Mouse (Mus musculus) inflammation-experienced regulatory T-cells, adult 6 months (primary cell): ENCODE results near the gene Grb10. TPM values are rescaled to one million over a fixed set of nuclear protein-coding genes. Genes with fewer than 3 reads are reported as not detected.

Source experiments
- ATAC-seq: one replicate; pipeline ENCODE4 v1.8.0; 2017
- polyA plus RNA-seq, 3 experiments: library from polyadenylated mRNA; unstranded; fragments of 100-300 nt; shearing (Covaris generic); gene quantifications; one replicate each; pipeline ENCODE4 v1.2.1; 2017

Gene Grb10
- polyA plus RNA-seq, 3 experiments from 2014 or later, result not detected

DNA sequence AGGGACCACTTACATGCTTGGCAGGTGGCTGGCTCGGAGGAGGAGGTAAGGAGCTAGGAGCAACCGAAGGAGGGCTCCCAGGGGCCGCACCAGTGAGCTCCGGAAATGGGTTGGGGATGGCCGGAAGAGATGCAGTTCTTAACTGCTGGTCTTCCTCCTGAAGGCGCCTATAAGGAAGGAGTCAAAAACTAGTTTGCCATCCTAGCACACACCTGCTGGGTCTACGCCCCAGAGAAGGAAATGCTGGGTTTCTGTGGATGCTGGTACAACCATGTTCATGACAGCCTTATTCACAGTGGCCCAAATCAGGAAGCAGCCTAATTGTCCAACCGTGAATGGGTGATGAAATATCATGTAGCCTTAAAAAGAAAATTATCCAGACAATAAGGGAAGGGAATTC, 71.0 kb downstream of the Grb10 start:
- no peak for ATAC-seq

DNA sequence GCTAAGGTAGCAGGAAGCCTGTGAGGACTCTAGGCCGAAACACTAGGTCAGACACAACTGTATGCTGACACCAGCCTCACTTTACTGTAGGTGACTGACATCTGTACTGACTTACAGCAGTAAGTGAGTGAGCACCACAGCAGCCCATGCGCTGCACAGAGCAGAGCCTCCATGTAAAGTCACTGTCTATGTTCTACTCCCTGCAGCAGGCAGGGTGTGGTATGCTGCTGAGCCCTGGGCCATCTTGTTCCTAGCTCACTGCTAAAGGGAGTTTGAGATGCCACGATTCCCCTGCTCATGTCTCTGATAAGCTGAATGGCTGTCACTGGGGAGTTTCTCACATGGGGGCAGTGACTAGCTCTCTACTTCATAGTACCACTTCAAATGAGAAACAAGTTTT, 72.3 kb downstream of the Grb10 start:
- ATAC-seq, result no peak

DNA sequence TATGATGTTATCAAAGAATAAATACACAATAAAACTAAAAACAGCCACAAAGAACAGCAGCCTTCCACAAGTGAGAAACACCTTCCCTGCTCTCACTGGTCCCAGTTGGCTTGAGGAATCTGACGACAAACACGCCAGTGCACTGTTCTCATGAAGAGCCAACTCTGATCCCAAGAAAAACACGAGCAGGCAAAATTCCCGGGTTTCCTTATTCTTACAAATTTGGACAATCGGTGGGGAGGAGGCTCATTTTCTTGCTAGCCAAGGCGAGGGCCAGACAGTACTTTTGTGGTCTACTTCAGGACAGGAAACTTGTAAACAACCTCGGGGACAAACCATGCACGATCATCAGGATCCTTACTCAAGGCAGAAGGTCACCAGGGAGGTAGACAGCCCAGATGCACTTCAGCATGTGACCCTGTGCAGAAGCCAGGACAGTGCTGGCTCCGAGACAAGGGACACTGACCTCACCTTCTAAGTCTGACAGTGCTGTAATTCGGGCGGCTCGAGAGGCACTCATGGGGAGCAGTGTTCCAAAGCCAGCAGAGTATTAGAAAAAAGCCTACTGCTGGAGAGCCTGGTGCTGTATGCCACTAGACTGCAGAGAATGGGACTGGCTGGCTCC, 72.9 kb downstream of the Grb10 start:
- no peak for ATAC-seq

DNA sequence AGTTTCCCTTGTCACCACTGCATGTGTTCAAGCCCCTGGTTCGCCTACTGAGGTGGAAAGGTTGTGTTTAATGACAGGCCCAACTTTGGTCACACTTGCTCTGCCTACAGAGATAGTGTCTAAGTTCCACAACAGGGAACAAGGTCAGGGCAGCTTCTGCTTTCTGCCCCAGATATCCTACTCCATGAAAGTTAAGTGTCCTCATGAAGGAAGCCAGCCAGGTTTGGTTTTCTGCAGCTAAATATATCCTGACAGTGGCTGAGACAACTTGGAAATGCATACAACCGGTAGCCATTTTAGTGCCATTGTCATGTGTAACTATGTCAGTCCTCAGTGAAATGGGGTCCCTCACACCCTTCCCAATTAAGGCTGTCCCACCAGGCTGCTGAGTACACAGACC, 73.8 kb downstream of the Grb10 start:
- ATAC-seq, result no peak

DNA sequence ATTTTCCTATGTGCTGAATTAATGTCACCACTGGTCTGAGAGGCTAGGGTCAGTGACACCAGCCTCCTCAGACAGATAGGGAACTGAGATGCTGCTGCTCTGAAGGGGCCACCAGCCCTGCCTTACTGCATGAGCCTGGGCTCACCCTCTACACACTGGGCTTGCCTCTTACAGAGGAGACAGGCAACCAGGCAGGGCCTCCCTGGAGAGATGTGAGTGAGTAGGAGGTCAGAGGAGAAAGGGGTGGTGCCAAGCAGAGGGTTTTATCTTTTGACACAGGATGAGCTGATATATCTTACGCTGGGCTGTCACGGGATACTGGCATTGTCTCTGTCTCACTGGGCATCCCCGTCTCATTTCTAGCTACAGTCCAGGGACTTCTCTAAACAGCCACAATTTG, 74.9 kb downstream of the Grb10 start:
- no peak for ATAC-seq

DNA sequence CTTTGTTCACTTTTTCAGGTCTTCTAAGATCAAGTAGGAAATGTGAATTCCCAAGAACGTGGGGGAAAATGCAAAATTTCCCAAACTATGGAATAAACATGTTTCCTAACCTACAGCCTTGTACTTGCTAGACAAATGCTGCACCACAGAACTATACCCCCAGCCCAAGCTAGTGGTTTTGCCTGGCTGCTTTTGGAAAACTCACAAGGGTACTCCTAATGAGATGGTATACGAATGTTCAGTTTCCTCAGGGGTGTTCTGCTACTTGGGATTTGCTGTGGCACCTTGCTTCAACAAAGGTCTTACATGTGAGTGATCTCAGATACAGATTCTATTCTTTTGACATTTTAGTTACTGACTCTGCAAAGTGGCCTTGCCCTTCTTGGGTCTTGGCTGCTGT, 75.4 kb downstream of the Grb10 start:
- no peak for ATAC-seq

DNA sequence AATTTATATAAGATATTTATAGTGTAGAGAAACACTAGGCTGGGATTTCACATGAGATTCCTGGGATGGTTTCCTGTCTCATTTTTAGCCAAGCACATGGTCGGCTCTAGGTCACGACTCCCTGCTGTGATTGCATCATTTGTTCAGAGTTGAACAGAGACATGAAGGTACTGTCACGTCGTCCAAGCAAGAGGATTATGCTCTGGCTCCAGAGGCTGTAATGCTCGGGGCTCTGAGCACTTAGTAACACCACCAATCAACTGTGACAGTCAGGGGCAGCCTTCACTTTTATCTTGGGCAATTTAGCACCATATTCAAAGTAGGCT, 75.9 kb downstream of the Grb10 start:
- ATAC-seq, result no peak

DNA sequence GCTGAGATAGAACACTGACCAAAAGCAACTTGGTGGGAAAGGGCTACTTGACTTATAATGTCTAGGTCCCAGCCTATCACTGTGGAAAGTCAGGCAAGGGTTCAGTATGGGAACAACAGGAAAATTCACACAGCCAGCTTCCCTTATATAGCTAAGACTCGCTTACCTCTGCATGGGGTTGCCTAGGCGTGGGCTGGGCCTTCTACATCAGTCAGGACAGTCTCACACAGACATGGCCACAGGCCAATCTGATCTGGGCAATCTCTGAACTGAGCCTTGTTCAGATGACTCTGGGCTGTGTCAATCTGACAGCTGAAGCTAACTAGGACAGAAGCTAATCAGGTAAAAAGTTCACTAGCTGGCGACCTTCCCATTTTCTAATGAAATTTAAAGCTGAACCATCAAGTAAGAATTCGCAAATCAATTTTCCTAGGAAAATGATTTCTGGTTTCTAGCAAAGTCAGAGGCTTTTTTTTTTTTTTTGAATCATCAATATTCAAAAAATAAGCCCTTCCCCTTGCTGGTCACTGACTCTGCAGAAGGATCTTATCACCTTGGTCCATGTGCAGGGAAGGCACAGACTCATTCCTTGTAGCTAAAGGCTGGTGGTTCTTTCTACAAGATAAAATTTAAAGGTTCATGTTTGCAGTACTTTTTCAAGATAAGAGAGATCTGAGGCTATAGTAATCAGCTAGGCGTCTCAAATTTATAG, 76.4 kb downstream of the Grb10 start:
- no peak for ATAC-seq

DNA sequence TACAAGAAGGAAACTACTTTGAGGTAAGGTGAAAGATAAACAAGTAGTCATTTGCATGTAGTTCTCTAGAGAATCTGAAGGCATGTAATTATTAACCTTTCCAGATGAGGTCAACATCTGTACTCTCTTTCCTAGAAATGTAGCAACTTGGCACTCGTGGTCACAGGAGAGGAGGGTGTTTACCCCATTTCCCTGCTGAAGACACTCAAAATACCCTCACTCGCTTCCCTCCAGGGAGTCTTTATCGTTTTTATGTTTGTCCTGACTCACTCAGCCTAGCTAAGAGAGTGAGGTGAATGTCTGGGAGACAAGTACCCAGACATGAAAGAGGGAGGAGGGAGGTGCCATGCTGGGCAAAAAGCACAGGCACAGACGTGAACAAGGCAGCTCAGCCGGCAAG, 77.6 kb downstream of the Grb10 start:
- no peak for ATAC-seq

DNA sequence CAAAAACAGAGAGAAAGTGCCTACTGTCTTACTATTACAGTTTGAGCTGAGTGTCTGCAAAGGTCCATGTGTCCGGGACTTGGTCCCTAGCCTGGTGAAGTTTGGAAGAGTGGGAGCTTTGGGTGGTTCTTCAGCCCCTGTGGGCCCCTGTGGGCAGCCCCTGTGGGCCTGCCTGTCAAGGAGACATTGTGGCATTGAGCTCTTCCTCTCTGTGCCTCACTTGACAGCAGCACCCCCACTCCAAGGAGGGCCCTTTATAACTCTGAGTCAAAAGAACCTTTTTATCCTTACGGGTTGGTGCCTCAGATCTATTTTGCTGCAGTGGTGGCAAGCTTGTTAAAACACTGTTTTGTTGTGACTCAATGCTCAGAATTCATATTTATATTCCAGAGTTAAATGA, 78.3 kb downstream of the Grb10 start:
- ATAC-seq, result no peak

DNA sequence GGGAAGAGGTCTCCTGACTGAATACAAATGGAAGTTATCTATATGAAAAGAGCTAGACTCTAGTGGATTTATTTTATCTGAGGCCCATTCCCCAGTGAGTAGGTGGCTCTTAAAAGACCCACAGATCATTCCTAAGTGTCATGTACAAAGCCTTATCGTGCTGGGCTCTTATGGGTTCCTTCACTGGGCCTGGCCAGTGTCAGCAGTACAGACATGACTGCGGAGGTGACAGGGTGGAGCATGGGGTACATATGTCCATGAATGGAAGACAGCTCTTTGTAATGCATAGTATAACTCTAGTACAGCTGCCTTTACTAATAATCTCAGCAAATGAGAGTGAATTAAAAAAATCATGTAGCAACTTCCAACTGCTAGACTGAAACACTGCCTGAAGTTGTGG, 80.0 kb downstream of the Grb10 start:
- ATAC-seq, result no peak

DNA sequence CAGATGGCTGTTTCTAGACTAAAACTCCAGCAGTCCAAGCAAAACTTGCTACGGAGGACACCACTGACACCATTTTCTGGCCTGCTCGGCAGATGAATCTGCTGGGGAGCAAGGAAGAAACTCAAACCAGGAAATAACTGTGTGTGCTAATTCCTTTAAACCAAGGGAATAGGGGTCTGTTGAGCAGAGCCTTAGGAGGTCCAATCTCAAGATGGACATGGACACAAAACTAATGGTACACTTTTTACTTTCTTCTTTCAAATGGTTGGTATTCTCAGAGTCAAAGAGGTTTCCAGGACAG, 80.5 kb downstream of the Grb10 start:
- no peak for ATAC-seq

DNA sequence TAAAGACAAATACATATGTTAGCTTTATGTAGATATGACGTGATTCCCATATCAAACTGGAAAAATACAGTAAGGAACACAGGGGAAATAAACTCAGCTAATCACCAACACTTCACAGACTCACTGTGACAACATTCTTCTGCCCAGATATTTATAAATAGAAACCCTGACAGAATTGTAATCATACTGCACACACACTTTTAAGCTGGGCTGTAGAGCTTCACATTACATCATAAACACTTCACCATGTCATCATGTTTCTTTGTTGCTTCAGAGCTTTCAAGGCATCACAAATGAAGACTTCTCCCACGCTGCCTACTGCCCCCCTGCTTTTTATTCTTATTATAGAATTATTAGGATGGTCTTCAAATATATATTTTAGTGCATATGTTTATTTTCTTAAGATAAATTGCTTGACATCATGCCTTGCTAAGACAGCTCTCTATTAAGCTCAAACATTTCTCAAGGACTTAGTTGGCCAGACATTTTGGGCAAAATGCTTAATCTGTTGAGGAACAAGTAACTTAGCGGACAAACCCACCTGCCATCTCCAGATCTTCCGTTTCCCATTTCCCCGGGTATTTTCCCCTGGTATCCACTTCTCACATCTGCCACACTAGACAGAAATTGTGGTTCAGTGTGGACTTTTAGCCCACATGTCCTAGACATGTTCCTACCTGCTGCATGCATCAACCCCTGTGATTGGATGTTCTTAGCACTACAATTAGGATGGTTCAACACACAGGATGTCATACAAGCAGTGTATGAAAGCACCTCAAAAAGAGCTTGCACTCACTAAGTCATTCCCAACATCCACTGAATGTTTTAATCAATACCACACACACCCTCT, 81.0 kb downstream of the Grb10 start:
- no peak for ATAC-seq

DNA sequence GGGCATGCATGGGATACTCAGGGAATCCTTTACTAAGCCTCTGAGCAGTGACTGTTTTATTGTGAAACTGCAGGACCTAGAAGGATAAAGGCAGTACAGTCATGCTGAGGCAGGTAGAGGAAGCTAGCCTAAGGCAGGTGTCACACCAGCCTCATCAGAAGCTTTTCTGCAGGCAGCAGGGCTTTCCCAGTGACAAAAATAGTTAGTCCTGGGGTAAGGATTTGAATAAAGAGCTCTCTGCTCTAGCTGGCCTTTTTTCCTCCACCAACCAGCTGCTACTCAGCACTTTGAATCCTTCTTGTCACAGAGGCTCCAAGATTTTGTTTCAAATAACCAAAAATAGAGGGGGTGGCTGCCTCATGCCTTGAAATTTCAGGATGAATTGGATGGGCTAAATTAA, 82.7 kb downstream of the Grb10 start:
- ATAC-seq, result no peak

DNA sequence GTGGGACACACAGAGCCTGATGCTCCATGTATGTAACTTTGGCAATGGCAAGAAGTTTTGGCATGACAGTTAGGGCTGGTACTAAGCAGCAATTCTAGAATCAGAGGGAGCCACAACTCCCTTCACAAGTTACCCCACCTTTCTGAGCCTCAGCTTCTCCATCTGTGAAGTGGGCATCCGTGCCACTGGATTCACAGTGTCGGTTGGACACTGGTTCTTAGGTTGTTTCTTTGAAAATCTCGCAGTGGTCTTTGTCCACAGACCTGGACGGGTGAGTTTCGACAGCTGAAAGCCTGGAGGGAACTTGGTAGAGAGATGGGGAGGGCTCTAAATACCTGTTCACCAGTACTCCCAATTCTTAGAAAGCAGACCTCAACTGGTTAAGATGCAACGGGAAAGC, 83.9 kb downstream of the Grb10 start:
- ATAC-seq, result no peak

DNA sequence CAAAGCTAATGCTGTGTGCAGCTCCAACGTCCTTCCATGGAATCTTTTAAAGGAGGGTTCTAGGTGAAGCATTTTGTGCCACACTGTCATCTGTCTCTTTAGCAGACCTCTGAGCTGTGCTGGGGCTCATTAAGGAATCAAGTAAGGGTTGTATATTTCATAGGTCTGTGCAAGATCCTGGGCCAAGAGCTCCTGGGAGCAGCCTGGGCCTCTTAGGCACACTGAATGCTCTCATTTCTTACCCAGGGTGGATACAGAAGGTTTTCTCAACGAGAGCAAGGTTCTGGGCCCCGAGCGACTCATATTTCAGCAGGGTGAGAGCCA, 84.4 kb downstream of the Grb10 start:
- no peak for ATAC-seq

DNA sequence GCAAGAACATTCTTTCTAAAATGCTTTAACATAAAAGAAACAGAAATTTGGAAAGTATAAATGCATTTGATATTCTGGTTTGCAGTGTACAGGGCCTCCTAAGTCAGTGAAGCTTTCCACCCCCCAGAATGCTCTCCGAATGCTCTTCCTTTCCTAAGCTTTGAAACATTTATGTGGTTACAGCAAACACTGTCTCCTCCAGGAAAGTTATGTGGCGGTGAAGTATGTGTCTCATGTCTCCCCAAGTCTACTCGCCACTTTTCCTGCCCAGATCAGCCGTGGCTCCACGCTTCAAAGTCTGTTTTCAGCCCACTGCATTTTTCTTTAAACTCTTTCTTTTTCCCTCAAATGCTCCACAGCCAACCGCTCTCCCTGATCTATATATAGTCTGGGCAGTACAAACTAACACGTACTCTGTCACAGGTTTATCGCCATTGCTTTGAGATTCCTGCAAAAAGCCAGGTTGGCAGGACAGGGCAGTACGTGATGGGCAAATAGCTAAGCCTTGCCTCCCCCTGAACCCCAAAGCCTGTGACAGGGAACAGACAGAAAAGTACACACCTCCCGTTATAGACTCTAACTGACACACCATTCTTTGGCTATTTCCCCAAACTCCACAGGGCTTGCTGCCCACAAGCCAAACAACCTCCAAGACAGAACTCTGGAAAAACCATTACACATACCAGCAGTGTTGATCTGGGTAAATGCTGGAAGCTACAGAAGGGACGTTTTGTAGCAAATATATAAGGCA, 84.9 kb downstream of the Grb10 start:
- ATAC-seq, result no peak

DNA sequence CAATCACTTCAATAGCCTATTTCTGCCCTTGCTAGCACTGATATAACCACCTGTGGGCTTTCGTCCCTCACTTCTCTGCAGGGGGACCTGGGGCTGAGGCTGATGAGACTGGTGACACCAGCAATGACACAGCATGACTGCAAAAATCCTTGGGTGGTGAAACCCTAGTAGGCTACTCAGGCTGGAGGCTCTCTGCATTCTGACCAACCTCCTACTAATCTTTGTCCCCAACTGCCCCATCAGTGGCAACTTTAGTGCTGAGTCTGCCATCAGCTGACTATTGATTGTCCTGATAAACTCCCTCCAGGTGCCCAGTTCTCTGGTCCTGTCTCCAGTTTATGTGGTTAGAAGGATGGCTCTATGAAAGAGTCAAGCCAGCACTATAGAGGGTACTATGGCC, 85.9 kb downstream of the Grb10 start:
- ATAC-seq, result no peak

DNA sequence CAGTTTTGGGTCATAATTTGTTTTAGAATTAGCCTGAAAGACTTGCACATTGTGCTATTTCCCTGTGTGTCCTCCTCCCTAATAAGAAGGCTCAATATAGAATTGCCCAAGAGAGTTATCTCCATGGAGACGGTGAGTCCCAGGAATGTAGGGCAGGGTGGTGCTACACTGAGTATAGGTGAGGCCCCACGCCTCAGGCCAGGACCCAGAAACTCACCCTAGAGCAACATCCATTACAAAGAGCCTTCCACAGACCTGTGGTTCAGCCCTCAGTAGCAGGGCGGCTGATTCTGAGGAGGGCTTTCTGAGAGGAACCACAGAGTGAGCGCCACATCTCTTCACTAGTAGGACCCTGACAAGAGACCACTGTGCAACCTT, 89.5 kb downstream of the Grb10 start:
- no peak for ATAC-seq

DNA sequence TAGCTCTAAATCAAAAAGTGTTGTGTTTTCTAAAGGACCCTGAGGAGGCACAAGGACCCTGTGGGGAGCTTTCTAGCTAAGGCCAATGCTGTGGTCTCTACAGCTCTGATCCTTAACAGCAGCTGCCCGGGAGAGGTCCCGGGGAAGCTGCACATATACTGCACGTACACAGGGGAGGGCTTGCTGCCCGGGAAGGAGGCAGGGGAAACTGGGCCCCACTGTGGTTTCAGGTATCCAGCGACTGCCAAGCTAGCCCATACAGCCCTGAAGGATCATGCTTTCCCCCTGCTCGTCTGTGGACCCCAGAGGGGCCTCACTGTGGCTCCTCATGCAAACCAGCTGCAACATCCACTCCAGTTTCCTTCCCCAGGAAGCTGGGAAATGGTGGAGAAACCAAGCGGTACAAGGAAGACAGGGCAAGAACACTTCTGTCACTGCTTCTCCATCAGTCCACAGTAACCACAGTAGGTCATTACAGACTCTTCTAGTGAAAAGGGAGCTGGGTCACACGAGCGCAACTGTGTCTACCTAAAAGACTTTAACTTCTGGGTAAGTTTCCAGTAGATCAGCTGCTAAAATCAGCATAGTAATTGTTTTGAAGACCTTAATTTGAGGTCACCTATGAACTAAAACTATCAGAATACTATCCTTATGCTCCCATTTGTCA, 90.0 kb downstream of the Grb10 start:
- ATAC-seq, result no peak

DNA sequence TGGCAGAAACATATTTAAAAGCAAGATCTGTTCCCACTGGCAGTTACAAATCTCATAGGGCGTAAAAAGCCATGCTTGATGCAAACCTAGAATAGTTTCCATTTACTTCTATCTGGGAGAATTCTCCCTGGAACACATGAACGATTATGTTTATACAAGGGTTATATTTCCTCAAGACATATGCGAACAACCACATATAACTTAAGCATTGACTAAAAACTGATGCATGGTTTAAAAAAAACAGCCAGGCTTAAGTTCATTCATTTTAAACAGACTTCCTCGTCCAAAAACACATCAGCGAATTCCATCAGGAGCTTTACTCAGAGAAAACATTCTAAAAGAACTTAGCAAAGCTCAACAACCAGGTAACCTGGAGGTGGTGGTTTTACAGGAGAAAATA, 90.6 kb downstream of the Grb10 start:
- no peak for ATAC-seq

DNA sequence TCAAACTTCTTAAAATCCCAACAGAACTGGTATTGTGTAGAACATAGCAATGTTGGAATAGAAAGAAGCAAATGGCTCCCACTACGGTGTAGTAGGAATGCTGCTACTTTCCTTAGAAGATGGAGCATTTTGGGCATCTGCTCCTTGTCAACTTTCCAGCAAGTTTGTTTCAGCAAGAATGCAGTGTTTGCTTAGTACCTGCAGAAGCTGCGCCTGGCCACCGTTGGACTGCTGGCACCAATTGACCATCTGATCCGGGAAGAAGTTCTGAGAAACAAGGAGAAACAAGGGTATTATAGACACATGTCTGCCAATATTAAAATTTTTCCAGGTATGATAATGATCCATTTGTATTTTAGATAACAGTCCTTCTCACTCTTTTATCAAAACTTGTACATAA, 92.7 kb downstream of the Grb10 start:
- no peak for ATAC-seq

DNA sequence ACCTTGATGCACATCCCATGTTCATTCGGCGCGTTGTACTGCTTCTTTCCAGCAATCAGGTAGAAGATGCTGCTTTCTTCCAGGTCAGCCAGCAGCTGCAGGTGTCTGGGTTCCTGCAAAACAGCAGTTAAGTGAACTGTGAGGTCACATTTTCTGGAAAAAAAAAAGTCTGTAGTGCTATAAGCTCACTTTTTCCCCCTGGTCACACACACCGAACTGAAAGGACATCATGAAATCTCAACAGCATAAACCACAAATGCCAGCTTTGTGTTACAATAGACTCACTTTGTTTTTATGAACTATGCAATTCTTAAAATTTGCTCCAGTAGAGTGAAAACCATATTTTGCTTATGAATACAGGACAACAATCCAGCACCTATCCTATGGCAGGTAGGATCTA, 93.7 kb downstream of the Grb10 start:
- no peak for ATAC-seq

DNA sequence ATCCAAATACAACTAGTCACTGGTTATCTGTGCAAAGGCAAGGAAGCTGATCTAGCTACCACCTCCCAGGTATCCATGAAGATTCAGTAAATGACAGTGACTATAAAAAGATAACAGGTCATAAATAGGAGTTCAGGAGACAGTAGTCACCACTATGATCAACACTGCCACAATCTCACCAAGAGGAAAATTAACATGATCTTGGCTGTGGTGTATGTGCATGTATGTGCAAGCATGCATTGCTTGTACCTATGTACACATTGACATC, 94.5 kb downstream of the Grb10 start:
- no peak for ATAC-seq
